Mouse (Mus musculus): ENCODE measurements around the gene Vmn1r81.

The Vmn1r81 gene

DNA sequence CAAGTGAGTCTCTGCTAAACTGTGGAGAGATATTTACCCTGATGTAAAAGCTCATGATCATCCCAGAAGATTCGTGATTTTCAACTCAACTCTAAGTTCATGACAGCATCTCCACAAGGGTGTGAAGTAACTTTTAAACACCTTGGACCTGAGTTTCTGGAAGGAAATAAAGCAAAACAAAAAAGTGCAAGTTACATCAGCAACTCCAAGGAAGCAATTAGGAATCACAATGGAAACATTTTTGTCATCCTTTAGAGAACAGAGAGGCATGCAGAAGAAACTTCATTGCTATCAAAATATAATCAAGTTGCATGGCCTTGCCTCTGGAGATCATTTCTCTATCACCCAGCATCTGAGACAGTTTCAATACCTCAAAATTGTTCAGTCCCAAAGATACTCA is at the start of gene Vmn1r81:
Gene Vmn1r81 (minus strand): TSS at position 101 of the 400 bp plus-strand sequence.
- no peak for DNase-seq (ENCODE audit: low read depth, low spot score)

GRCm38 (mm10) chr7:12300130-12300529 is 32.1 kb upstream of the Vmn1r81 start, which contains the start of gene Vmn1r82:
Vmn1r82 (plus strand) TSS chr7:12300430.
- DNase-seq (ENCODE audit: low read depth, low spot score), result no peak

DNA sequence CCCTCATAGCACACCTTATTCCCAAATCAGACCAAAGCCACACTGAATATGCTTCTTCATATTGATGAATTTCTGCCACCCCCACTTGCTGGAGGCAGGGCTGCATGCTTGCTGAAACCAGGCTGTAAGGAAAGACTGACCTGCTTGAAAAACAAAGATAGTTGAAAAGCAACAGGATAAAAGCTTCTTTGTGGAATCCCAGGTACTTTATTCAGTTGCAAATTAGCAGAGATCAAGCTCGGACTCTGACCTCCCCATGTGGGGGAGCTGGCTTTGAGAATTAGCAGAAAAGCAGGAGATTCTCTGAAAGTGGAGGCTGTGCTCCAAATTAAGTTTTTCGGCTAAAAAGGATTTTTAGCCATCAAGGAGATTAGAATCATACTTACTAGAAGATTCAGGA is 63.9 kb downstream of the Vmn1r81 start:
- DNase-seq (ENCODE audit: low read depth, low spot score), result no peak
